ENCODE assay signal across 19 mouse cellular contexts in the genomic region with DNA sequence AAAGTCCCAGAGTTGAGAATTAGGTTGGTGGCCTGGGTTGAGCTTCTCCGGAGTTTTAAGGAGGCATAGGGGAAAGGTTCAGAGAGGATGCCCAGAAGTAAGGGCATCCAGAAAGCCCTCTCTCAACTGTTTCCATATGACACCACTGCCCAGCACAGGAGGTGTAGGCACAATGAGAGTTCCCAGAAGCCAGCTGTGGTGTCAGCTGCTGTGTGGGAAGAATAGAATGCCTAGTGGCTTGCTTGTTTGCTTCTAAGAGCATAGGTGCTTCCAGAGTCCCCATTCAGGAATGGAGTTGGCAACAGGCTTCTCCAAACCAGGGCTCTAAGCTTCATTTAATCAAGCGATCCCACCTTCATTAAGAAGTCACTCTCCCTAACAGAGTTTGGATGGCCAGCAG.
"Had no signal": no experiment of that assay in that cellular context is flagged by ENCODE, and none has a peak within 500 bp of the region (broad histone marks: within the 10 kb centered on the region; RNA-seq: fewer than 3 reads in every experiment).

No protein-coding gene starts in this region.

- H3K4me1 ChIP-seq: liver, embryonic 15.5 days; megakaryocyte, embryonic 14.5 days had no signal

- H3K9ac ChIP-seq: liver, embryonic 15.5 days; liver, postnatal 0 days; lung, embryonic 15.5 days; midbrain, embryonic 12.5 days; neural tube, embryonic 13.5 days; neural tube, embryonic 15.5 days had no signal

- H3K27ac ChIP-seq: liver, embryonic 15.5 days; lung, embryonic 15.5 days; macrophage; midbrain, embryonic 12.5 days; neural tube, embryonic 13.5 days; neural tube, embryonic 15.5 days had no signal

- H3K9me3 ChIP-seq: liver, embryonic 15.5 days; lung, embryonic 15.5 days; midbrain, embryonic 12.5 days; neural tube, embryonic 13.5 days; neural tube, embryonic 15.5 days had no signal

- H3K36me3 ChIP-seq: liver, embryonic 15.5 days; lung, embryonic 15.5 days; midbrain, embryonic 12.5 days; neural tube, embryonic 13.5 days; neural tube, embryonic 15.5 days had no signal

- H3K27me3 ChIP-seq: liver, embryonic 15.5 days; lung, embryonic 15.5 days; megakaryocyte, embryonic 14.5 days; midbrain, embryonic 12.5 days; neural tube, embryonic 13.5 days; neural tube, embryonic 15.5 days had no signal

- H3K4me3 ChIP-seq: liver, embryonic 15.5 days; lung, embryonic 15.5 days; megakaryocyte, embryonic 14.5 days; midbrain, embryonic 12.5 days; neural tube, embryonic 13.5 days had no signal

- ATAC-seq: liver, postnatal 0 days; lung, postnatal 0 days had no signal

- H3K4me2 ChIP-seq: liver, embryonic 15.5 days; lung, embryonic 15.5 days; midbrain, embryonic 12.5 days had no signal

- DNase-seq: liver, postnatal 0 days; lung, adult 2 months; lung, postnatal 14 days; lung, postnatal 36 days; midbrain, embryonic 14.5 days; right cerebral cortex, adult 18-20 months; right cerebral cortex, postnatal 25 days; spleen, adult 18-20 months; thymus, adult 18-20 months; thymus, postnatal 14 days; thymus, postnatal 36 days had no signal
